Mouse (Mus musculus) C2C12 (cell line): ENCODE data around the gene Tmem121. TPM values are rescaled to one million over a fixed set of nuclear protein-coding genes. Genes with fewer than 3 reads are reported as not detected.

Experiments
- H3K27me3 ChIP-seq: one replicate; pipeline ENCODE4 v1.6.1; 2011; ENCODE audit not compliant: control insufficient read depth, insufficient read depth, insufficient read length
- H3K36me3 ChIP-seq: one replicate; pipeline ENCODE4 v1.6.1; 2011; ENCODE audit not compliant: control insufficient read depth, insufficient read depth
- H3K4me3 ChIP-seq: one replicate; pipeline ENCODE4 v1.5.1; 2011; ENCODE audit warnings: mild to moderate bottlenecking, control low read depth; ENCODE audit not compliant: poor library complexity, insufficient read depth, severe bottlenecking
- H3K79me2 ChIP-seq: one replicate; pipeline ENCODE4 v1.6.1; 2011; ENCODE audit not compliant: control insufficient read depth, insufficient read depth
- H3K79me3 ChIP-seq: one replicate; pipeline ENCODE4 v1.6.1; 2011; ENCODE audit warnings: low read depth, control low read depth
- H3ac ChIP-seq: one replicate; pipeline ENCODE3; 2011; ENCODE audit warnings: low read depth; ENCODE audit not compliant: control insufficient read depth, insufficient read length
- CEBPB ChIP-seq: IDR thresholded peaks from one replicate; pipeline ENCODE4 v1.6.1; 2011; ENCODE audit warnings: low read depth, mild to moderate bottlenecking, control low read depth, moderate library complexity
- CTCF ChIP-seq: IDR thresholded peaks from one replicate; pipeline ENCODE4 v1.5.1; 2011; ENCODE audit not compliant: control insufficient read depth, insufficient read depth, insufficient read length
- FOSL1 ChIP-seq: IDR thresholded peaks from one replicate; pipeline ENCODE4 v1.8.0; 2011; ENCODE audit warnings: mild to moderate bottlenecking, low read length; ENCODE audit not compliant: poor library complexity, insufficient read depth, severe bottlenecking
- MAX ChIP-seq: IDR thresholded peaks from one replicate; pipeline ENCODE4 v1.6.1; 2011; ENCODE audit warnings: mild to moderate bottlenecking, control low read depth
- MYOD1 ChIP-seq: IDR thresholded peaks from one replicate; pipeline ENCODE4 v1.6.1; 2011; ENCODE audit warnings: low read depth; ENCODE audit not compliant: control insufficient read depth, insufficient read length
- MYOG ChIP-seq: IDR thresholded peaks from one replicate; pipeline ENCODE4 v1.6.1; 2011; ENCODE audit not compliant: control insufficient read depth, insufficient read length; ENCODE audit errors: extremely low read depth
- USF1 ChIP-seq: IDR thresholded peaks from one replicate; pipeline ENCODE4 v1.6.1; 2011; ENCODE audit warnings: low read depth, mild to moderate bottlenecking, control low read depth, moderate library complexity
- polyA plus RNA-seq: library from polyadenylated mRNA; unstranded; fragments of >200 nt; fragmentation: generic; extraction: Trizol; gene quantifications from one replicate; pipeline ENCODE4 v1.2.1, GENCODE M21; 2012; ENCODE audit warnings: missing spikeins

The Tmem121 gene
- polyA plus RNA-seq, 1 experiment: 6.3 TPM

DNA sequence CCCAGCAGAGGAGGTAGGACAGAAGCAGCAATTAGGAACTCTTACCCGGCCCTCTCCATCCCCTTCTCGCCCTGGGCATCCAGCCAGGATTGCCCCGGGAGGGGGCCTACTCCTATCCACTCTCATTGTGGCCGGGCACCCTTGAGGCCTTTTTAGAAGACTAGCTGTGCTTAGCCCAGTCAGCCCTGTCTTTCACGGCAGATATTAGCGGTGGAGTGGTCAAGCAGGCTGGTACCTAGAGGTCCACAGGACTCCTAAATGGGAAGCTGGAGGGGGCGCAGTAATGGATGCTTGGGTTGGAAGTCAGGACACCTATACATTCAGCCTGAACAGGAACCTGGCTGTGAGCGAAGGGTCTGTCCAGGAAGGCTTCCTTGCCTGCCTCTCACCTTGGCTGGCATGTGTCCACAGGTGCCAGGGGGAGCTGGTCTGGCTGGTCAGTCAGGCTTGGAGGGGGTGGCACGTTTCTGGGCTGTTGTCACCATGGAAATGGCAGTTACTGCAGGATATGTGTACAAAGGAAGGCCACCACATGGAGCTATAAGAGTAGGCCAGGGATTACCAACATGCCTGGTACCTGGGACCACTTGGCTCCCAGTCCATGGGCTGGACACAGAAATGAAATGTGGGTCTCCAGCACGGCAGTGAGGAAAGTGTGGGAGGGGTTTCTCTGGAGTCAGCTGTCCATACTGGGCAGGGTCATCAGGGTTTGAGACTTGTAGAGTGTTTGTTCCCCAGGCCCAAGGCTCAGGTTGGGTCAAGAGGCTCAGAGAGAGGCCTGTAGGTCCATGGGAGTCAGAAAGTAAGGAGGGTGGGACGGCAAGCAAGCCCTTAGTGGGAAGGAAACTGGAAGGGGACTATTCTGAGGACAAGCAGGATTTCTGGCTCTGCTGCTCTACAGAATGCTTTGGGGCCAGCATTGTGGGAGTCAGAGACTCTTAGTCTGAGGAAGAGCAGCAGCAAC, 46.5 kb upstream of the Tmem121 start:
- H3K4me3 ChIP-seq: no peak overlapping the region
- H3K79me3 ChIP-seq: peaks cover 31% of the 10 kb centered on the region
- peaks cover 39% of the 10 kb centered on the region for H3K79me2 ChIP-seq
- H3K27me3 ChIP-seq: no peaks in the 10 kb centered on the region
- TF ChIP-seq FOSL1 (no peak), CEBPB (no peak), MYOD1 (no peak), USF1 (no peak), MAX (no peak), CTCF (no peak), MYOG (no peak)
- H3K36me3 ChIP-seq: peaks cover 53% of the 10 kb centered on the region
- no peak overlapping the region for H3ac ChIP-seq

DNA sequence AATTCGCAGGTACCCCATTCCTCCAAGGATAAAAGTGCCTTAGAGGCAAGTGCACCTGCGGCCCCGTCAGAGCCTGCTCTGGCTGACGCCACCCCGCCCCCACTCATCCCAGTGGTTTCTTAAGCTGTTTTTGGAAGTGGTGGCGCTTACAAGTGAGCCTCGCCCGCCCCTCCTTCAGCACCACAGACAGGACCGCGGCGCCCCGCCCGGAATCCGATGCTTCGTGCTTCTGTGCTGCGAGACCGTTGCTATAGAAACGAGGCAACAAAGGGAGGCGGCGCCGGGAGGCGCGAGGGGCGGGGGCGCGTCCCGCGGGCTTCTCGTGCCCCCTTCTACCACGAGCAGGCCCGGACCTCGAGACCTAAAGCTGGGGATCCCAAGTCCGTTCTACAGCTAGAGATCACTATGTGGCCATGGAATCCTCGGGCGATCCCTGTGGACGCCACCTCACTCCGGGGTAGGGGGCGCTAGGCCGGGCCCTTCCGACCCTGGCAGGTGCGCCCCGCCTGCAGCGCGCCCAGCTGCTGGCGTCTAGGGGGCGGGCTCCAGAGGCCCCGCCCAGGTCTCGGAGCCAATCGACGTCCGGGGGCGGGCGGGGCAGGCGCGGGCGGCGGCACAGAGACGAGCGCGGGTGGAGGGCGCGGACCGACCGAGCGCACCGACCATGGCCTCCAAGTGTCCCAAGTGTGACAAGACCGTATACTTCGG, 45.7 kb upstream of the Tmem121 start, which contains the start of gene Crip2:
Crip2 (plus strand) TSS at position 329 of the 708 bp plus-strand sequence.
- H3ac ChIP-seq: peak within 1 kb of the TSS; percentile 59
- H3K79me3 ChIP-seq: peaks cover 38% of the 10 kb centered on the region
- TF ChIP-seq MYOG: no peak
- peak; percentile 44 for TF ChIP-seq MYOD1
- TF ChIP-seq FOSL1: no peak
- TF ChIP-seq MAX: peak; percentile 62
- H3K79me2 ChIP-seq: peaks cover 48% of the 10 kb centered on the region
- no peaks in the 10 kb centered on the region for H3K27me3 ChIP-seq
- H3K36me3 ChIP-seq: peaks cover 55% of the 10 kb centered on the region
- H3K4me3 ChIP-seq: peak within 1 kb of the TSS; percentile 97

DNA sequence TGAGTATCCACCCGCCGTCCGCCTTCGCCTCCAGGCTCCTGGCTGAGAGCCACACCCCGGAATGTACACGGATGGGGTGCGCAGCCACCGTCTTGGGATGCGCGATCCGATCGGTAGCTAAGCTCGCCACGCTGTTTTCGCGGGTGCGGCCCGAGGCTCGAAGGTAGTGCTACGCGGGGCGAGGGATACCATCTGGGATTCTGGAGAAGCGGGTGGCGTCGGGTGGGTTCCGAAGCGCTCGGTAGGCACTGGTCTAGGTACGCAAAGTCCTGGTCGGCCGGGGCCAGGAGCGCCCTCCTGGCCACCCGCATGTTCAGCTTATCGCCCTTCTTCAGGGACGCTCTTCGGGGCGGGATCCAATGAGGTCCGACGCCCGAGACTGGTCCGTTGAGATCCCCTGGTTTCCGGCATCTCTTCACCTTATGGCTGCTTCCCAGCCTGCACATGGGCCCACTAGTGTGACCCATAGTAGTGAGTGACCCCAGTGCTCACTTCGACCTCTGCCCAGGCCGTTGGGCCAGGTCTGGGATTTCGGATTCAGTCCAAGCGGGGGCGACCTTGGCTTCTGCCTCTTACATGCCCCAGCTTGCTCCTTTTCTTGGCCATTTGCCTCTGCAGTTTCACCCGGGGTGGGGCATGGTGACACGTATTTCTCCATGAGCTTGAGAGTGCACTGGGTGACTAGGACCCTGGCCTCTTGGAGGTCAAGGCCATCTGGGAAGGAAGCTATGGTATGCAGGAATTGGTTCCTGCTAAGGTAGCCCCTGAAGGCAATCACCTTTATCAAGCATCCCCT, 44.9 kb upstream of the Tmem121 start:
- no peak for TF ChIP-seq MAX
- Histone ChIP-seq H3K36me3 (peaks cover 55% of the 10 kb centered on the region), H3K27me3 (no peaks in the 10 kb centered on the region), H3K4me3 (peak overlapping the region; percentile 97), H3K79me2 (peaks cover 55% of the 10 kb centered on the region), H3ac (peak overlapping the region; percentile 59), H3K79me3 (peaks cover 41% of the 10 kb centered on the region)

DNA sequence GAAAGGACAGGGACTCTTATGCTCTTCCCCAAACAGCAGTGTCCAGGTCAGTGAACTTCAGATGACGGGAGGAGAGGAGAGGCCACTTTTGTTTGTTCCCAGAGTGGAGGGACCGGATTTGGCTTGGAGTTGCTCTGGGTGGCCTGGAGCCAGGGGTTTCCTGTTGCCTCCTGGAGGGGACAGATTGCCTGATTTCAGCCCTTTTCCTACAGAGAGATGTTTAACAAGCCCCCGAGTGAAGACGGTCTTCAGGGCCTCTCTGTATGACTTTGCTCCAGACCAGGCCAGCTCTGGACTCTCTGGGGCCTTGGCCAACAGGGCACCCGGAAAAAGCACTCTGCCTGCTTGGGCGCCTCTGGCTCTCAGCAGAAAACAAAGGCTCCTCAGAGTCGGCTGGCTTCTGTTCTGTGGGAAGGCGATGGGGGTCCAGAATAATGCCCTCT, 44.2 kb upstream of the Tmem121 start:
- peak overlapping the region; percentile 59 for H3ac ChIP-seq
- peaks cover 54% of the 10 kb centered on the region for H3K36me3 ChIP-seq
- H3K27me3 ChIP-seq: no peaks in the 10 kb centered on the region
- peaks cover 55% of the 10 kb centered on the region for H3K79me2 ChIP-seq
- TF ChIP-seq MYOG: no peak
- no peak for TF ChIP-seq USF1
- no peak for TF ChIP-seq CTCF
- TF ChIP-seq MAX: no peak
- no peak for TF ChIP-seq MYOD1
- no peak for TF ChIP-seq FOSL1
- peak overlapping the region; percentile 97 for H3K4me3 ChIP-seq
- peaks cover 41% of the 10 kb centered on the region for H3K79me3 ChIP-seq

DNA sequence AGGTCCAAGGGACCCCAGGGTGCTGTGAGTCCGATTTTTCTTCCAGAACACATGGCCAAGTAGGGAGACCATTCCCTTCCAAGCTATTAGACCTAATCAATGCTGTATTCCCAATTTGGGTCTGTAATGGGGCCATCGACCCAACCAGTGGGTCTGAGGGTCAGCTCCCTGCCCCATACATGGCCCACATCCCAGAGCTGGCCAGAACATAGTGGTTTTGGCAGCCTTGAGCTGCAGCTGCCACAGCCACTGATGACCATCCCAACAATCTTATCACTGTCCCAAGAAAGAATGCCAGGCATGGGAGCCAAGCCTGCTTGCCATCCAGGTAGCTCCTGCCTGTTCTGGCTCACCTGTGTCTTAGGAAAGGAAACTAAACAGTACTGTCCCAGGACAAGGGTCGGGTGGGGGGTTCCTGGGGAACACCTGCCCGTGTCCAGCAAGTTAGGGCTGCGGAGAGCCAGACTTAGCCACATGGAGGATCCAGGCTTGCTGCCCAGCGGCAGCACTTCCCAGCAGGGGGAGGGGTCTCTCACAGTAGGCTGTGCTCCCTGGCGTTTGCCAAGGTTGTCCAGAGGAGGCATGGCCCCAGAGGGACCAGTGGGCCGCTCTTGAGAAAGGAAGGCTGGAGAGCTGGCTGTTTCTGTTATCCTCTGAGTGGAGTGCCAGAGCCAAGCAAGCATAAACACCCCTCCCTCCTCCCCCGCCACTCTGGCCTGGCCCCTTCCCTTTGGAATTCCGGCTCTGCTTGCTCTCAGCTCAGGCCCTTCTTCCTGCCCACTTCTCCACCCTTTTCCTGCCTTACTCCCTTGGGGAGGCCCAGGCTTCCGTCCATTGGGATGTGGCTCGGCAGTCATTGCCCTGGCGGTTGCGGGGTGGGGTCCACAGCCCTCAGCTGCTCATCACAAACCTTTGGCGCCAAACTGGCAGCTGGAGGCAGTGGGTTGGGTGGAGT, 43.4 kb upstream of the Tmem121 start:
- H3ac ChIP-seq: peak overlapping the region; percentile 59
- peaks cover 55% of the 10 kb centered on the region for H3K79me2 ChIP-seq
- H3K36me3 ChIP-seq: peaks cover 54% of the 10 kb centered on the region
- H3K4me3 ChIP-seq: peak overlapping the region; percentile 97
- no peaks in the 10 kb centered on the region for H3K27me3 ChIP-seq
- peaks cover 41% of the 10 kb centered on the region for H3K79me3 ChIP-seq
- TF ChIP-seq MAX: peak; percentile 11
- no peak for TF ChIP-seq CEBPB
- no peak for TF ChIP-seq FOSL1
- peak; percentile 87 for TF ChIP-seq MYOD1
- no peak for TF ChIP-seq USF1
- no peak for TF ChIP-seq MYOG
- TF ChIP-seq CTCF: no peak
